Mouse (Mus musculus): ENCODE measurements at regions not wholly inside any gene's neighbourhood (a gene's known extent, or its start where the extent isn't known, plus 50 kb on each side); places are given as distances from the start of the nearest gene placed in this dataset.

DNA sequence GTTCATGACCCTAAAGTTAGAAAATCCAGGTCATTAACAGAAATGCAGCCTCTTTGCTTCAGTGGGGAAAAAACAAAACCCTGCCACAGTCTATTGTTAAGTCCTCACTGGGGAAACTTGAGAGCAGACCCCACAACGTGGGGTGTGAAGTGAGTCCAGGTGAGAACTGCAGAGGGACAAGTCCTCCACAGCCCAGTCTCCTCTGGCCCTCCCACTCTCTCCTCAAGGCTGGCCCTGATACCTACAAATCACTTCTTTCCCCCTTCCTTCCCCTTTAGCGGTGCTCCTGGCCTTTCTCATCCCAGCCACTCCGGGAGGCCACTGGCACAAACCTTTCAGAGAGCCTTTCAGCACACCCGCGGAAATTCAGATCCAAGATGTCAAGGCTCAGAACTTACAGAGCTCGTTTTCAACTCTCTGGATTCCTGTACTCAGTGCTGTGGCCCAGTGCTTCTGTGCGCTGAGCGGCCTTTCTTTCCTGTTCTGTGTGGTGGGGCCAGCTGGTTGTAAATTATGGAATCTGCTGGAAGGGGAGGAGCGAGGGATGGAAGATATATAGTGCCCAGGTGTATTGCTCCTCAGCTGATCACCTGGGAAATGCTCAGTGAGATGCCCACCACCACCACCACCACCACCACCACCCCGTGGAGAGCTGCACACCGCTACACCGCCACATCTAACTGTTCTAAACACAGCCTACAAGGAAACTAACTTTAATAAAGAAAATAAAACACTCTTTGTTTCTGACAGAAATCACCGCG lies 566.8 kb downstream of the 1700064H15Rik start:
- H3K36me3 ChIP-seq (ENCODE audit: control insufficient read depth, insufficient read depth, low read length), result no peaks in the 10 kb centered on the region
- 45% methylated on average over 12 of the region's 14 CpGs for WGBS
- DNase-seq (ENCODE audit: low spot score), result no peak
- H3K4me2 ChIP-seq, result no peak overlapping the region
- H3K4me3 ChIP-seq (ENCODE audit: low read depth, low read length), result no peak overlapping the region
- H3K27me3 ChIP-seq (replicated peaks; ENCODE audit: control insufficient read depth, insufficient read depth, low read length), result no peaks in the 10 kb centered on the region
- no peaks in the 10 kb centered on the region for H3K4me1 ChIP-seq (replicated peaks; ENCODE audit: control insufficient read depth, insufficient read depth, low read length)
- no peak overlapping the region for H3K9ac ChIP-seq (ENCODE audit: low read depth, low read length)
- no peak overlapping the region for H3K27ac ChIP-seq (ENCODE audit: low read depth, low read length)
- no peak; the same call in 1 of the 2 replicates for ATAC-seq (replicated peaks; ENCODE audit: low FRiP score)
- no peaks in the 10 kb centered on the region for H3K9me3 ChIP-seq (ENCODE audit: control insufficient read depth, low read length)

GRCm38 (mm10) chr3:19062249-19062859 lies 566.1 kb downstream of the 1700064H15Rik start:
- DNase-seq (ENCODE audit: low spot score) (no peak), ATAC-seq (replicated peaks; ENCODE audit: low FRiP score) (no peak)
- Histone ChIP-seq H3K36me3 (ENCODE audit: control insufficient read depth, insufficient read depth, low read length) (no peaks in the 10 kb centered on the region), H3K4me2 (no peak overlapping the region), H3K4me3 (ENCODE audit: low read depth, low read length) (no peak overlapping the region), H3K9me3 (ENCODE audit: control insufficient read depth, low read length) (no peaks in the 10 kb centered on the region), H3K27me3 (replicated peaks; ENCODE audit: control insufficient read depth, insufficient read depth, low read length) (no peaks in the 10 kb centered on the region), H3K27ac (ENCODE audit: low read depth, low read length) (no peak overlapping the region), H3K4me1 (replicated peaks; ENCODE audit: control insufficient read depth, insufficient read depth, low read length) (no peaks in the 10 kb centered on the region), H3K9ac (ENCODE audit: low read depth, low read length) (no peak overlapping the region)
- 33% methylated on average over 6 of the region's 6 CpGs for WGBS

GRCm38 (mm10) chr3:19067141-19067757 lies 561.2 kb downstream of the 1700064H15Rik start:
- H3K27me3 ChIP-seq (replicated peaks; ENCODE audit: control insufficient read depth, insufficient read depth, low read length), result no peaks in the 10 kb centered on the region
- 70% methylated on average over 3 of the region's 3 CpGs for WGBS

More at GRCm38 (mm10) chr3:19067141-19067757, 561.2 kb downstream of the 1700064H15Rik start:
- DNase-seq (ENCODE audit: low spot score) (no peak), ATAC-seq (replicated peaks; ENCODE audit: low FRiP score) (no peak)
- Histone ChIP-seq H3K9ac (ENCODE audit: low read depth, low read length) (no peak overlapping the region), H3K4me3 (ENCODE audit: low read depth, low read length) (no peak overlapping the region), H3K4me2 (no peak overlapping the region), H3K9me3 (ENCODE audit: control insufficient read depth, low read length) (no peaks in the 10 kb centered on the region), H3K27ac (ENCODE audit: low read depth, low read length) (no peak overlapping the region), H3K4me1 (replicated peaks; ENCODE audit: control insufficient read depth, insufficient read depth, low read length) (no peaks in the 10 kb centered on the region), H3K36me3 (ENCODE audit: control insufficient read depth, insufficient read depth, low read length) (no peaks in the 10 kb centered on the region)
